Mouse (Mus musculus): ENCODE data around the gene Gm49416. TPM values are rescaled to one million over a fixed set of nuclear protein-coding genes. Genes with fewer than 3 reads are reported as not detected.
"Not testable (repeated sequence)": the region's sequence is repeated elsewhere in the genome, so short reads cannot be mapped to it uniquely, and the experiment has no call there.

Gene Gm49416
- polyA plus RNA-seq, 1 experiment from 2014 or later: 2.5 TPM

DNA sequence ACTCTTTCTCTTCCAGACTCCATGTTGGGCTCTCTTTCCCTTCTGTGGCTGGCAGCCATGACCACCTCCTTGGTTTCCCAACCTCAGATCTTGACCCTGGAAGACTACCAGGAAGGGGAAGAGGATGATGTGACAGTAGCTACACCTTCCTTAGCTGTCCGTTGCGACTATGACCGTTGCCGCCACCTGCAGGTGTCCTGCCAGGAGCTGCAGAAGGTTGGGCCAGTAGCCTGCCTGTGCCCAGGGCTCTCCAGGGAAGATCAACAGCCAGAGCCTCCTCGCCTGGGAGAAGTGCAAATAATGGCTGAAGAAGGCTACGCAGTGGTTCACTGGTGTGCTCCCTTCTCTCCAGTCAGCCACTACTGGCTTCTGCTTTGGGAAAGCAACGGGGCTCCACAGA is 37.1 kb upstream of the Gm49416 start:
- Histone ChIP-seq H3K9ac (no peak overlapping the region), H3K27ac (no peak overlapping the region), H3K36me3 (replicated peaks; ENCODE audit: control insufficient read depth, insufficient read depth) (peaks cover 24% of the 10 kb centered on the region), H3K4me1 (replicated peaks; ENCODE audit: control insufficient read depth, insufficient read depth, low read length) (no peaks in the 10 kb centered on the region), H3K4me2 (replicated peaks) (no peak overlapping the region), H3K27me3 (ENCODE audit: control insufficient read depth, insufficient read depth, low read length) (no peaks in the 10 kb centered on the region; the same call in 1 of the 2 replicates), H3K9me3 (ENCODE audit: control insufficient read depth, low read length) (no peaks in the 10 kb centered on the region), H3K4me3 (replicated peaks; ENCODE audit: low read length) (no peak overlapping the region)
- 51% methylated on average over 7 of the region's 7 CpGs for WGBS
- no peak for ATAC-seq (ENCODE audit: low FRiP score)
- no peak for DNase-seq (ENCODE audit: low spot score)

DNA sequence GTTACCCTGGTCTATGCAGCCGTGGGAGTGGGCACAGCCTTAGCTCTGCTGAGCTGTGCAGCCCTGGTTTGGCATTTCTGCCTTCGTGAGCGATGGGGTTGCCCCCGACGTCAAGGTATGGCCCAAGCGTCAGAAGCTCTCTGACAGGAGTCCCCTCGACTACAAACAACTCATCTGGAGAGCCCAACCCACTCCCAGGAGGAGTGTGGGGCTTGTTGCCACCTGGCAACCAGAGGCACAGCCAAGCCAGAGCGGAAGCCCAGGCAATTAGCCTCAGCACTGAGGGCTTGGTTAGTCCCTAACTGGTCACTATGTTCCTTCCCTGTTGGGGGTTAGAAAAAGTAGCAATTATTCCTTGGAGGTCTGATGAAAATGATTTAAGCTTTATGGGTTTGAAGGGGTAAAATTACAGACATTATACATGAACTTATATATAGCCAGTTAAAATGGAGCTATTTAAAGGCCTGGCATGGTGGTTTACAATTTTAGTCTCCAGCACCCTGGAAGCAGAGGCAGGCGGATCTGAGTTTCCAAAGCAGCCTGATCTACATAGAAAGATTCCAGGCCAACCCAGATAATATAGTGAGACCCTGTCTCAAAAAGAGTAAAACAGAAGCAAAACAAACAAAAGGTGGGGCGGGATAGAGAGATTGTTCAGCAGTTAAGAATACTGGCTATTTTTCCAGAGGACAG is 36.3 kb upstream of the Gm49416 start:
- Histone ChIP-seq H3K4me1 (replicated peaks; ENCODE audit: control insufficient read depth, insufficient read depth, low read length) (no peaks in the 10 kb centered on the region), H3K36me3 (replicated peaks; ENCODE audit: control insufficient read depth, insufficient read depth) (peaks cover 16% of the 10 kb centered on the region), H3K27me3 (ENCODE audit: control insufficient read depth, insufficient read depth, low read length) (no peaks in the 10 kb centered on the region; the same call in 1 of the 2 replicates), H3K27ac (no peak overlapping the region), H3K4me3 (replicated peaks; ENCODE audit: low read length) (no peak overlapping the region), H3K4me2 (replicated peaks) (no peak overlapping the region), H3K9ac (no peak overlapping the region), H3K9me3 (ENCODE audit: control insufficient read depth, low read length) (no peaks in the 10 kb centered on the region)
- ATAC-seq (ENCODE audit: low FRiP score): no peak
- no peak for DNase-seq (ENCODE audit: low spot score)
- 63% methylated on average over 10 of the region's 10 CpGs for WGBS

DNA sequence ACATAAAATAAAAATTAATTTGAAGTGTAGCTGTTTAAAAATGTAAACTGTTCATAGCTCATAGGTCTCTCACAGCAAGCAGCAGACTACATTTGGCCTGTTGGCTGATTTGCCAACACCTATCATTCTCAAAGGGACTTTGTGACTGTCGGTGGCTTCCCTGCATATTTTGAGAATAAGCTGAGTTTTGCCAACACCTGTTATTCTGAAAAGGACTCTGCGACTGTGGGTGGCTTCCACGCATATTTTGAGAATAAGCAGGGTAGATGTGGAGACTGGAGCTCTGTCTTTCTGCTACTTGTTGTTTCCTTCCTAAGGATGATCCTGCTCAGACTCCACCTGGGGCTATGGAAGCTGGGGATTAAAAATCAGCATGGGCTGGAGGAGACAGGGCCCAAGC is 35.6 kb upstream of the Gm49416 start:
- H3K36me3 ChIP-seq (replicated peaks; ENCODE audit: control insufficient read depth, insufficient read depth): peaks cover 10% of the 10 kb centered on the region
- no peak overlapping the region for H3K4me2 ChIP-seq (replicated peaks)
- no peaks in the 10 kb centered on the region for H3K4me1 ChIP-seq (replicated peaks; ENCODE audit: control insufficient read depth, insufficient read depth, low read length)
- no peaks in the 10 kb centered on the region; the same call in 1 of the 2 replicates for H3K27me3 ChIP-seq (ENCODE audit: control insufficient read depth, insufficient read depth, low read length)
- H3K9me3 ChIP-seq (ENCODE audit: control insufficient read depth, low read length): no peaks in the 10 kb centered on the region
- ATAC-seq (ENCODE audit: low FRiP score): no peak
- no peak for DNase-seq (ENCODE audit: low spot score)
- H3K4me3 ChIP-seq (replicated peaks; ENCODE audit: low read length): no peak overlapping the region
- WGBS: 80% methylated on average over 3 of the region's 3 CpGs
- H3K9ac ChIP-seq: no peak overlapping the region
- no peak overlapping the region for H3K27ac ChIP-seq

DNA sequence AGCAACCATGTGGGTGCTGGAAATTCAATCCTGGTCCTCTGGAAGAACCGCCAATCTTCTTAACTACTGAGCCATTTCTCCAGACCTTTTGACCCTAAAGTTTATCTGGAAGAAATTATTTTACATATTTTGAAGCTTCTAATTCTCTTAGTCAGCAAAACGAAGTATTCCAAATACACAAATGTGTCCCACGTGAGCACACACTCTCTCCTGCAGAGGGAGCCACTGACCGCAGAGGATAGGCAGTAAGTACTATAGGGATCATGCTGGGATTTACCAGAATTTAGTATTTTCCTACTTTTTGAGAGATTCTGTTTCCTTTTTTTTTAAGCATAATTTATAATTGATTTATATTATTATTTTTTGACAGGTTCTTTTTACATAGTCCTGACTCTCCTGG is 31.0 kb upstream of the Gm49416 start:
- DNase-seq (ENCODE audit: low spot score): no peak

DNA sequence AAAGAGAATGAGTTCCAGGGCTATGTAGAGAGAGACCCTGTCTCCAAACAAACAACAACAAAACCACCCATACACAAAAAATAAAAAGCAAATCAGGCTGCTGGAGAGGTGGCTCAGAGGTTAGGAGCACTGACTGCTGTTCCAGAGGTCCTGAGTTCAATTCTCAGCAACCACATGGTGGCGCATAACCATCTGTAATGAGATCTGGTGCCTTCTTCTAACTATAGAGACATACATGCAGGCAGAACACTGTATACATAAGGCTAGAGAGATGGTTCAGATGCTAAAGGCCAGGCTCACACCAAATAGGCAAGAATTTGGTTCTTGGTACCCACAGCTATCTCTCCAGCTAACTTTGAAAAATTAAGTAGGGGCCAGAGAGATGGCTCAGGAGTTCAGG is 29.7 kb upstream of the Gm49416 start:
- no peak for DNase-seq (ENCODE audit: low spot score)

More for the DNA sequence above, 31.0 kb upstream of the Gm49416 start:
- no peak overlapping the region for H3K4me2 ChIP-seq (replicated peaks)
- H3K9ac ChIP-seq: no peak overlapping the region
- no peaks in the 10 kb centered on the region for H3K27me3 ChIP-seq (ENCODE audit: control insufficient read depth, insufficient read depth, low read length)
- no peaks in the 10 kb centered on the region for H3K36me3 ChIP-seq (replicated peaks; ENCODE audit: control insufficient read depth, insufficient read depth)
- H3K4me3 ChIP-seq (replicated peaks; ENCODE audit: low read length): no peak overlapping the region
- no peak overlapping the region for H3K27ac ChIP-seq
- no peaks in the 10 kb centered on the region for H3K4me1 ChIP-seq (replicated peaks; ENCODE audit: control insufficient read depth, insufficient read depth, low read length)
- H3K9me3 ChIP-seq (ENCODE audit: control insufficient read depth, low read length): no peaks in the 10 kb centered on the region
- WGBS: 42% methylated on average over 4 of the region's 4 CpGs
- no peak for ATAC-seq (ENCODE audit: low FRiP score)

DNA sequence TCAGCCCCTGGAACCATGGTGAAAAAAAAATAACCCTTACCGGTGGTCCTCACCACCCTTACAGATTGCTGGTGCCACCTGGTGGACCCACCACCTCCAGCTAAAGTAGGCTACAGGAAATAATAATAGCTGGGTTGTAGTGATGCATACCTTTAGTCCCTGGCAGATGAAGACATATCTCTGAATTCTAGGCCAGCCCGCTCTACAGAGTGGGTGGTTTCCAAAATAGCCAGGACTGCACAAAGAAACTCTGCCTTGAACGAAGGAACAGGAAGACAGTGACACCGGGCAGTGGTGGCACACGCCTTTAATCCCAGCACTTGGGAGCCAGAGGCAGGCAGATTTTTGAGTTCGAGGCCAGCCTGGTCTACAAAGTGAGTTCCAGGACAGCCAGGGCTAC is 24.5 kb upstream of the Gm49416 start:
- ATAC-seq (ENCODE audit: low FRiP score): no peak

More for the DNA sequence above, 29.7 kb upstream of the Gm49416 start:
- H3K4me2 ChIP-seq (replicated peaks): no peak overlapping the region
- no peaks in the 10 kb centered on the region for H3K9me3 ChIP-seq (ENCODE audit: control insufficient read depth, low read length)
- 23% methylated on average over 1 of the region's 1 CpGs for WGBS
- no peak overlapping the region for H3K9ac ChIP-seq
- H3K4me3 ChIP-seq (replicated peaks; ENCODE audit: low read length): no peak overlapping the region
- H3K4me1 ChIP-seq (replicated peaks; ENCODE audit: control insufficient read depth, insufficient read depth, low read length): no peaks in the 10 kb centered on the region
- no peaks in the 10 kb centered on the region for H3K27me3 ChIP-seq (ENCODE audit: control insufficient read depth, insufficient read depth, low read length)
- H3K36me3 ChIP-seq (replicated peaks; ENCODE audit: control insufficient read depth, insufficient read depth): no peaks in the 10 kb centered on the region
- no peak for ATAC-seq (ENCODE audit: low FRiP score)
- no peak overlapping the region for H3K27ac ChIP-seq

DNA sequence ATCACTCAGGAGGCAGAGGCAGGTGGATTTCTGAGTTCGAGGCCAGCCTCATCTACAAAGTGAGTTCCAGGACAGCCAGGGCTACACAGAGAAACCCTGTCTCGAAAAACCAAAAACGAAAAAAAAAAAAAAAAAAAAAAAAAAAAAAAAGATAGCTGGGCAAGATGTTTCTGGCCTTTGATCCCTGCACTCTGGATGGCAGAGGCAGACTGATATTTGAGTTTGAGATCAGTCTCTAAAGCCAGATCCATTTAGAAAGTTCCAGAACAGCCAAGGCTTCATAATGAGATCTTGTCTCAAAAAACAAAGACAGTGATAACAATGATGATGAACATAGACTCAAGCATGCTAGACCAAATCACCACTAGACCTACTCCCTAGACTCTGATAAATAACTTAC is 18.3 kb upstream of the Gm49416 start:
- WGBS: 84% methylated on average over 3 of the region's 3 CpGs
- Histone ChIP-seq H3K9ac (peak overlapping the region; percentile 77; the same call in 1 of the 2 replicates), H3K4me1 (replicated peaks; ENCODE audit: control insufficient read depth, insufficient read depth, low read length) (peaks cover 10% of the 10 kb centered on the region; the same call in 1 of the 2 replicates), H3K36me3 (replicated peaks; ENCODE audit: control insufficient read depth, insufficient read depth) (peaks cover 24% of the 10 kb centered on the region), H3K4me3 (replicated peaks; ENCODE audit: low read length) (peak overlapping the region; percentile 59), H3K4me2 (replicated peaks) (peak overlapping the region; percentile 59)
- DNase-seq (ENCODE audit: low spot score); H3K27me3 ChIP-seq (ENCODE audit: control insufficient read depth, insufficient read depth, low read length); H3K9me3 ChIP-seq (ENCODE audit: control insufficient read depth, low read length); ATAC-seq (ENCODE audit: low FRiP score); H3K27ac ChIP-seq: not testable (repeated sequence)

More for the DNA sequence above, 24.5 kb upstream of the Gm49416 start:
- Histone ChIP-seq H3K4me1 (replicated peaks; ENCODE audit: control insufficient read depth, insufficient read depth, low read length) (no peaks in the 10 kb centered on the region), H3K4me3 (replicated peaks; ENCODE audit: low read length) (no peak overlapping the region), H3K9ac (no peak overlapping the region), H3K36me3 (replicated peaks; ENCODE audit: control insufficient read depth, insufficient read depth) (no peaks in the 10 kb centered on the region), H3K4me2 (replicated peaks) (no peak overlapping the region), H3K27me3 (ENCODE audit: control insufficient read depth, insufficient read depth, low read length) (no peaks in the 10 kb centered on the region), H3K9me3 (ENCODE audit: control insufficient read depth, low read length) (no peaks in the 10 kb centered on the region), H3K27ac (no peak overlapping the region)
- no peak for DNase-seq (ENCODE audit: low spot score)
- WGBS: 80% methylated on average over 6 of the region's 6 CpGs

DNA sequence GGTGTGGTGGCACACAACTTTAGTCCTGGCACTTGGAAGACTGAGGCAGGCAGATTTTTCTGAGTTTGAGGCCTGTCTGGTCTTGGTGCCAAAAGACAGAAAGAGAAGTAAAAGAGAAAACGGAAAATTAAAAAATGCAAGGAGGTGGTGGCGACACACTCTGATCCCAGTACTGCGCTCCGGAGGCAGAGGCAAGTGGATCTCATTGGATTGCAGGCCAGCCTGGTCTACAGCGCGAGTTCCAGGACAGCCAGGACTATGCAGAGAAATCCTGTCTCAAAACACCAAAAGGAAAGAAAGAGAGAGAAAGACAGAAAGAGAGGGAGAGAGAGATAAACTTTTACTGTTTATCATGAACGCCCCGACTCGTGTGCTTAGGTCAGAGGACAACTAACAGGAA is 17.9 kb upstream of the Gm49416 start:
- Histone ChIP-seq H3K4me2 (replicated peaks) (peak overlapping the region; percentile 59), H3K9me3 (ENCODE audit: control insufficient read depth, low read length) (no peaks in the 10 kb centered on the region), H3K36me3 (replicated peaks; ENCODE audit: control insufficient read depth, insufficient read depth) (peaks cover 28% of the 10 kb centered on the region), H3K4me1 (replicated peaks; ENCODE audit: control insufficient read depth, insufficient read depth, low read length) (peaks cover 10% of the 10 kb centered on the region; the same call in 1 of the 2 replicates), H3K27ac (peak overlapping the region; percentile 83), H3K27me3 (ENCODE audit: control insufficient read depth, insufficient read depth, low read length) (no peaks in the 10 kb centered on the region), H3K9ac (peak overlapping the region; percentile 77), H3K4me3 (replicated peaks; ENCODE audit: low read length) (peak overlapping the region; percentile 59)
- DNase-seq (ENCODE audit: low spot score) (no peak), ATAC-seq (ENCODE audit: low FRiP score) (peak; percentile 38)
- 58% methylated on average over 9 of the region's 9 CpGs for WGBS

DNA sequence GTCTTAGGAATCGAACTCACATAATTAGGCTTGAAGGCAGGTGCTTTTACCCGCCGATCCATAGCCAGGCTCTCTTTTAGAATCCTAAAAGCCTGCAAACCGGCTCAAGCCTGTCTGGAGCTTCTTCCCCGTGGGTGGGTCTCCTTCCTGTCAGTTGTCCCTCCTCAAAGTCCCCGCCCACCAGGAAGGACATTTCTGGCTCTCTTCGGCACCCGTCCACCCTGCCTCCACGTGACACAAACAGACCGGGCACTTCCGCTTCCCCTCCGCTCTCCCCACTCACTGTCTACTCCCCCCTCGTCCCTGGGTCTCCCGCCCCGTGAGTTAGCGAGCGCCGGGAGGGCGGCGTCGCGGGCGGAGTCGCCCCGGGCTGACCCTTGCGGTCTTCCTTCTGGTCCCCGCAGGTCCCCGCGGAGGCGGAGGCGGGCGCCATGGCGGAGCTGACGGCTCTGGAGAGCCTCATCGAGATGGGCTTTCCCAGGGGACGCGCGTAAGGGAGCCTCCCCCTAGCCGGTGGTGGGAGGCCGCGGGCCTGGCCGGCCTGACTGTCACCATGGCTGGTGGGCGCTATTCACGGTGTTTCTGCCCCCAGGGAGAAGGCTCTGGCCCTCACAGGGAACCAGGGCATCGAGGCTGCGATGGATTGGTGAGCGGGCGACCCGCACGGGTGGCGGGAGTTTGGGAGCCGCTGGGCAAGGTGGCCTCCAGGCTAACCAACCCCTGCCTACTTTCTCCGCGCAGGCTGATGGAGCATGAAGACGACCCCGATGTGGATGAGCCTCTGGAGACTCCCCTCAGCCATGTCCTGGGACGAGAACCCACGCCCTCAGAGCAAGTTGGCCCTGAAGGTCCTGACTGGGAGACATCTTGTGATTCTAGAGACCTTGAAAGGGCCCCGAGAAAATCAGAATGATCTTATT is 17.2 kb upstream of the Gm49416 start, which contains the start of gene Ubxn1:
TSS of gene Ubxn1 (plus strand) at position 230 of the 920 bp plus-strand sequence.
- WGBS: 1% methylated on average over 59 of the region's 59 CpGs
- Histone ChIP-seq H3K4me1 (replicated peaks; ENCODE audit: control insufficient read depth, insufficient read depth, low read length) (peaks cover 10% of the 10 kb centered on the region; the same call in 1 of the 2 replicates), H3K27me3 (ENCODE audit: control insufficient read depth, insufficient read depth, low read length) (no peaks in the 10 kb centered on the region), H3K36me3 (replicated peaks; ENCODE audit: control insufficient read depth, insufficient read depth) (peaks cover 35% of the 10 kb centered on the region), H3K4me2 (replicated peaks) (peak within 1 kb of the TSS; percentile 85), H3K4me3 (replicated peaks; ENCODE audit: low read length) (peak within 1 kb of the TSS; percentile 59), H3K27ac (peak within 1 kb of the TSS; percentile 83), H3K9me3 (ENCODE audit: control insufficient read depth, low read length) (no peaks in the 10 kb centered on the region), H3K9ac (peak within 1 kb of the TSS; percentile 77)
- ATAC-seq (ENCODE audit: low FRiP score): peak; percentile 97
- DNase-seq (ENCODE audit: low spot score): peak; percentile 93

Data from hindbrain, embryonic 14.5 days (tissue).